Mouse (Mus musculus) lung, postnatal 0 days (tissue): ENCODE measurements around the gene Gnpat.

Source experiments
- CTCF ChIP-seq: IDR thresholded peaks from 2 replicates; pipeline ENCODE4 v1.5.1; 2016; ENCODE audit warnings: antibody characterized with exemption, mild to moderate bottlenecking
- EP300 ChIP-seq: IDR thresholded peaks from 2 replicates; pipeline ENCODE4 v1.6.1; 2016; ENCODE audit warnings: antibody characterized with exemption, mild to moderate bottlenecking, control low read depth

GRCm38 (mm10) chr8:124833430-124834205 is 29.2 kb upstream of the Gnpat start:
- TF ChIP-seq CTCF (no peak), EP300 (peak; percentile 52; the same call in 1 of the 2 replicates)
